8 mouse cellular contexts compared by ENCODE assay signal in the genomic region with DNA sequence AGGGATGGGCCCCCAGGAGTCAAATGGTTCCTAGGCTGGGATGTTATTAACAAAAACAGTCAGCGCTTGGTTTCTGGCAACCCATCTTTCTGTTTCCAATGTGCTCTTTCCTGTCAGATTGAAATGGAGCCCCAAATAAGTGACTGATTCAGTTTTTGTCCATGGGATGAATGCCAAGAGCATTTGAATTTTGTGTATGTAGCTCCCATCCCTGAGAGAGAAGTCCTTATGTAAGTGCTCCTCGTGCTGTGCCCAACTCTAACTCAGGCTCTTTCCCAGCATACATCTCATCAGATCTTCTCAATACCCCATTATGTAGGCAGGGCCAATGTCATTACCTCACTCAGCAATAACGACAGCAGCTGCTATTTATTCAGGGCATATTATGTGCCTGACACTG. TPM values are rescaled to one million over a fixed set of nuclear protein-coding genes. Genes with fewer than 3 reads are reported as not detected.
A peak's percentile ranks its signal among the peaks of the same experiment; 100 is the strongest.
DNase-seq lines count a peak whose midpoint lies in the region; ATAC-seq and TF ChIP-seq lines count a peak whose summit lies in the region.

No protein-coding gene starts in this region.

- no peak overlapping the region for H3K27ac ChIP-seq in heart, embryonic 12.5 days (ENCODE audit: poor library complexity, severe bottlenecking)
- H3K27ac ChIP-seq in ES-Bruce4 (ENCODE audit: insufficient read depth, low read length) = no peak overlapping the region
- H3K27ac ChIP-seq in forebrain, embryonic 14.5 days (ENCODE audit: low read depth, low read length) = no peak overlapping the region
- H3K27ac ChIP-seq in liver, embryonic 15.5 days (replicated peaks) = peak overlapping the region; percentile 88

- DNase-seq in heart, postnatal 36 days = no peak
- peak; percentile 33 for DNase-seq in forebrain, embryonic 14.5 days (ENCODE audit: low spot score)
- no peak for DNase-seq in adrenal gland, postnatal 36 days
- DNase-seq in lung, adult 2 months = no peak

- no peak for TF ChIP-seq EP300 in ES-Bruce4 (IDR thresholded peaks at IDR 0.05; ENCODE audit: insufficient read depth, low read depth, low read length)

- H3K9me3 ChIP-seq in heart, embryonic 12.5 days (replicated peaks) = no peaks in the 10 kb centered on the region
- no peaks in the 10 kb centered on the region for H3K9me3 ChIP-seq in ES-Bruce4 (replicated peaks; ENCODE audit: control insufficient read depth, insufficient read depth, low read length, poor library complexity, severe bottlenecking)
- H3K9me3 ChIP-seq in forebrain, embryonic 14.5 days (replicated peaks; ENCODE audit: control insufficient read depth, low read length) = no peaks in the 10 kb centered on the region
- no peaks in the 10 kb centered on the region for H3K9me3 ChIP-seq in liver, embryonic 15.5 days (replicated peaks)

- intact Hi-C loops in heart, postnatal 36 days (cut with DNase I) = loop anchor here (2.0 kb wide), 1 partner anchor 25 kb away; a partner anchor contains a TSS

- ATAC-seq in heart, embryonic 12.5 days (ENCODE audit: insufficient number of reproducible peaks, low FRiP score) = no peak
- no peak for ATAC-seq in forebrain, embryonic 14.5 days
- no peak for ATAC-seq in liver, embryonic 15.5 days (ENCODE audit: insufficient read depth)
- no peak for ATAC-seq in megakaryocyte progenitor cell, adult 5-6 weeks (replicated peaks; ENCODE audit: poor library complexity)

- no peak for TF ChIP-seq POLR2A in ES-Bruce4 (IDR thresholded peaks at IDR 0.05; ENCODE audit: insufficient read depth, low read length)
- TF ChIP-seq POLR2A in lung, adult 2 months (IDR thresholded peaks at IDR 0.05; ENCODE audit: borderline replicate concordance, extremely low read depth, low read depth, low read length) = no peak

- WGBS in heart, embryonic 12.5 days = 66% methylated on average over 3 of the region's 3 CpGs
- 28% methylated on average over 3 of the region's 3 CpGs for WGBS in forebrain, embryonic 14.5 days
- WGBS in liver, embryonic 15.5 days (ENCODE audit: insufficient replicate concordance) = 66% methylated on average over 3 of the region's 3 CpGs
- 16% methylated on average over 3 of the region's 3 CpGs for WGBS in lung, adult 2 months

- H3K27me3 ChIP-seq in heart, embryonic 12.5 days (replicated peaks) = 0 out of 2 replicates have a peak, but pooled peaks cover 6% of the 10 kb centered on the region
- H3K27me3 ChIP-seq in ES-Bruce4 (ENCODE audit: control insufficient read depth, insufficient read depth, low read length, poor library complexity, severe bottlenecking) = no peaks in the 10 kb centered on the region
- H3K27me3 ChIP-seq in forebrain, embryonic 14.5 days (replicated peaks; ENCODE audit: control insufficient read depth, insufficient read depth, low read length) = no peaks in the 10 kb centered on the region
- H3K27me3 ChIP-seq in liver, embryonic 15.5 days = 0 out of 2 replicates have a peak, but pooled peaks cover under 1% of the 10 kb centered on the region

- H3K9ac ChIP-seq in heart, embryonic 12.5 days = peak overlapping the region; percentile 96
- peak overlapping the region; percentile 96 for H3K9ac ChIP-seq in ES-Bruce4 (ENCODE audit: low read depth, poor library complexity, severe bottlenecking)
- peak overlapping the region; percentile 100 for H3K9ac ChIP-seq in forebrain, embryonic 14.5 days (ENCODE audit: low read length)
- H3K9ac ChIP-seq in liver, embryonic 15.5 days = peak overlapping the region; percentile 96

- H3K36me3 ChIP-seq in heart, embryonic 12.5 days = peaks cover 27% of the 10 kb centered on the region
- no peaks in the 10 kb centered on the region for H3K36me3 ChIP-seq in ES-Bruce4 (ENCODE audit: control insufficient read depth, insufficient read depth, low read length, poor library complexity, severe bottlenecking)
- peaks cover 4% of the 10 kb centered on the region for H3K36me3 ChIP-seq in forebrain, embryonic 14.5 days (ENCODE audit: control insufficient read depth, insufficient read depth, low read length)
- H3K36me3 ChIP-seq in liver, embryonic 15.5 days (replicated peaks) = peaks cover 21% of the 10 kb centered on the region; the same call in 1 of the 2 replicates

- H3K4me1 ChIP-seq in heart, embryonic 12.5 days (replicated peaks) = peaks cover 62% of the 10 kb centered on the region
- no peaks in the 10 kb centered on the region for H3K4me1 ChIP-seq in ES-Bruce4 (ENCODE audit: control insufficient read depth, insufficient read depth, low read length)
- H3K4me1 ChIP-seq in forebrain, embryonic 14.5 days (ENCODE audit: control insufficient read depth, insufficient read depth, low read length) = peaks cover 39% of the 10 kb centered on the region
- H3K4me1 ChIP-seq in liver, embryonic 15.5 days (replicated peaks) = peaks cover 67% of the 10 kb centered on the region
- peaks cover 20% of the 10 kb centered on the region for H3K4me1 ChIP-seq in lung, adult 2 months (ENCODE audit: control insufficient read depth, insufficient read depth, low read length)

- no peak for TF ChIP-seq CTCF in ES-Bruce4 (IDR thresholded peaks at IDR 0.05; ENCODE audit: low read depth, low read length)
- no peak for TF ChIP-seq CTCF in lung, adult 2 months (IDR thresholded peaks at IDR 0.05; ENCODE audit: insufficient read depth, low read length)

- H3K4me3 ChIP-seq in heart, embryonic 12.5 days = peak overlapping the region; percentile 77
- H3K4me3 ChIP-seq in ES-Bruce4 (ENCODE audit: low read depth, low read length) = 0 out of 2 replicates have a peak overlapping the region, but pooled peaks have one; percentile 95
- H3K4me3 ChIP-seq in forebrain, embryonic 14.5 days (ENCODE audit: low read depth, low read length) = peak overlapping the region; percentile 99
- peak overlapping the region; percentile 95 for H3K4me3 ChIP-seq in liver, embryonic 15.5 days (replicated peaks)
- H3K4me3 ChIP-seq in lung, adult 2 months (replicated peaks; ENCODE audit: extremely low read depth, low read depth, low read length) = no peak overlapping the region

- peak overlapping the region; percentile 96 for H3K4me2 ChIP-seq in heart, embryonic 12.5 days
- H3K4me2 ChIP-seq in forebrain, embryonic 14.5 days (ENCODE audit: low read length) = peak overlapping the region; percentile 66
- H3K4me2 ChIP-seq in liver, embryonic 15.5 days = peak overlapping the region; percentile 95

RNA-seq across cellular contexts. Expression of a gene that starts 1.2 kb away (rescaled TPM):
- 37.6 and 37.8 TPM in 2 replicates for polyA plus RNA-seq in heart, embryonic 12.5 days (2016; fragmentation: Nextera tagmentation; extraction: Ambion mirVana)
- 10 to 100 TPM; 47.2 to 49.1 TPM for total RNA-seq in heart, postnatal 36 days (2021)
- 14.7 and 17.4 TPM in 2 replicates for polyA plus RNA-seq in ES-Bruce4 (2011; ENCODE audit: insufficient read depth, insufficient read length, low read depth, missing spikeins)
- polyA plus RNA-seq in forebrain, embryonic 14.5 days (2014; fragmentation: Nextera tagmentation; extraction: Ambion mirVana) = 26.4 and 30.3 TPM in 2 replicates
- polyA plus RNA-seq in liver, embryonic 15.5 days (2015; fragmentation: Nextera tagmentation; extraction: Ambion mirVana) = 8.2 and 9.0 TPM in 2 replicates
- 10 to 100 TPM; 24.8 to 26.8 TPM for total RNA-seq in adrenal gland, postnatal 36 days (2021)
- total RNA-seq in megakaryocyte progenitor cell, adult 5-6 weeks (2015) = 11.5 and 13.1 TPM in 2 replicates
- 9.8 and 14.3 TPM in 2 replicates for total RNA-seq in megakaryocyte progenitor cell, adult 5-6 weeks (2017)
- polyA plus RNA-seq in lung, adult 2 months (2012; rRNA removed) = 41.7 and 42.0 TPM in 2 replicates

RNA-seq across cellular contexts. Expression of a gene that starts 2.0 kb away (rescaled TPM):
- 97.4 and 103 TPM in 2 replicates for polyA plus RNA-seq in heart, embryonic 12.5 days (2016; fragmentation: Nextera tagmentation; extraction: Ambion mirVana)
- 10 to 100 TPM; 54.1 to 61.3 TPM for total RNA-seq in heart, postnatal 36 days (2021)
- 53.5 and 55.5 TPM in 2 replicates for polyA plus RNA-seq in ES-Bruce4 (2011; ENCODE audit: insufficient read depth, insufficient read length, low read depth, missing spikeins)
- 175 and 186 TPM in 2 replicates for polyA plus RNA-seq in forebrain, embryonic 14.5 days (2014; fragmentation: Nextera tagmentation; extraction: Ambion mirVana)
- polyA plus RNA-seq in liver, embryonic 15.5 days (2015; fragmentation: Nextera tagmentation; extraction: Ambion mirVana) = 30.9 and 37.8 TPM in 2 replicates
- total RNA-seq in adrenal gland, postnatal 36 days (2021) = 10 to 100 TPM; 66.5 to 67.5 TPM
- 28.2 and 39.0 TPM in 2 replicates for total RNA-seq in megakaryocyte progenitor cell, adult 5-6 weeks (2015)
- total RNA-seq in megakaryocyte progenitor cell, adult 5-6 weeks (2017) = 40.0 and 43.5 TPM in 2 replicates
- 164 and 180 TPM in 2 replicates for polyA plus RNA-seq in lung, adult 2 months (2012; rRNA removed)

RNA-seq across cellular contexts. Expression of a gene that starts 25.0 kb away (rescaled TPM):
- polyA plus RNA-seq in heart, embryonic 12.5 days (2016; fragmentation: Nextera tagmentation; extraction: Ambion mirVana) = 10.8 and 11.8 TPM in 2 replicates
- total RNA-seq in heart, postnatal 36 days (2021) = 10 to 100 TPM; 17.8 to 19.3 TPM
- 18.4 and 18.5 TPM in 2 replicates for polyA plus RNA-seq in ES-Bruce4 (2011; ENCODE audit: insufficient read depth, insufficient read length, low read depth, missing spikeins)
- 4.5 and 6.7 TPM in 2 replicates for polyA plus RNA-seq in forebrain, embryonic 14.5 days (2014; fragmentation: Nextera tagmentation; extraction: Ambion mirVana)
- 3.2 and 3.8 TPM in 2 replicates for polyA plus RNA-seq in liver, embryonic 15.5 days (2015; fragmentation: Nextera tagmentation; extraction: Ambion mirVana)
- total RNA-seq in adrenal gland, postnatal 36 days (2021) = 10 to 100 TPM; 16.9 to 17.2 TPM
- total RNA-seq in megakaryocyte progenitor cell, adult 5-6 weeks (2015) = 6.2 and 8.8 TPM in 2 replicates
- total RNA-seq in megakaryocyte progenitor cell, adult 5-6 weeks (2017) = 6.0 and 8.8 TPM in 2 replicates
- polyA plus RNA-seq in lung, adult 2 months (2012; rRNA removed) = 97.2 and 121 TPM in 2 replicates

RNA-seq across cellular contexts. Expression of a gene that starts 36.6 kb away (rescaled TPM):
- 50.8 and 52.0 TPM in 2 replicates for polyA plus RNA-seq in heart, embryonic 12.5 days (2016; fragmentation: Nextera tagmentation; extraction: Ambion mirVana)
- total RNA-seq in heart, postnatal 36 days (2021) = 10 to 100 TPM; 21.3 to 22.8 TPM
- 101 and 108 TPM in 2 replicates for polyA plus RNA-seq in ES-Bruce4 (2011; ENCODE audit: insufficient read depth, insufficient read length, low read depth, missing spikeins)
- 7.0 and 7.4 TPM in 2 replicates for polyA plus RNA-seq in forebrain, embryonic 14.5 days (2014; fragmentation: Nextera tagmentation; extraction: Ambion mirVana)
- polyA plus RNA-seq in liver, embryonic 15.5 days (2015; fragmentation: Nextera tagmentation; extraction: Ambion mirVana) = 120 and 144 TPM in 2 replicates
- 100 to 1,000 TPM; 118 to 152 TPM for total RNA-seq in adrenal gland, postnatal 36 days (2021)
- total RNA-seq in megakaryocyte progenitor cell, adult 5-6 weeks (2015) = 73.2 and 79.5 TPM in 2 replicates
- total RNA-seq in megakaryocyte progenitor cell, adult 5-6 weeks (2017) = 39.1 and 48.3 TPM in 2 replicates
- 190 and 201 TPM in 2 replicates for polyA plus RNA-seq in lung, adult 2 months (2012; rRNA removed)

RNA-seq across cellular contexts. Expression of a gene that starts 57.4 kb away (rescaled TPM):
- polyA plus RNA-seq in heart, embryonic 12.5 days (2016; fragmentation: Nextera tagmentation; extraction: Ambion mirVana) = 14.3 and 15.2 TPM in 2 replicates
- total RNA-seq in heart, postnatal 36 days (2021) = 10 to 100 TPM; 11.2 to 11.7 TPM
- 19.2 and 20.8 TPM in 2 replicates for polyA plus RNA-seq in ES-Bruce4 (2011; ENCODE audit: insufficient read depth, insufficient read length, low read depth, missing spikeins)
- polyA plus RNA-seq in forebrain, embryonic 14.5 days (2014; fragmentation: Nextera tagmentation; extraction: Ambion mirVana) = 3.5 and 4.4 TPM in 2 replicates
- 0.14 and 0.17 TPM in 2 replicates for polyA plus RNA-seq in liver, embryonic 15.5 days (2015; fragmentation: Nextera tagmentation; extraction: Ambion mirVana)
- total RNA-seq in adrenal gland, postnatal 36 days (2021) = 1 to 10 TPM; 2.4 to 3.6 TPM
- total RNA-seq in megakaryocyte progenitor cell, adult 5-6 weeks (2015) = not detected in 2 replicates
- total RNA-seq in megakaryocyte progenitor cell, adult 5-6 weeks (2017) = 0.04 and 0.17 TPM in 2 replicates
- polyA plus RNA-seq in lung, adult 2 months (2012; rRNA removed) = 31.7 and 41.1 TPM in 2 replicates
